Mouse (Mus musculus): ENCODE results near the gene Smug1. TPM values are rescaled to one million over a fixed set of nuclear protein-coding genes. Genes with fewer than 3 reads are reported as not detected.

Gene Smug1
- polyA plus RNA-seq, 1 experiment from 2014 or later, result 12.2 TPM

DNA sequence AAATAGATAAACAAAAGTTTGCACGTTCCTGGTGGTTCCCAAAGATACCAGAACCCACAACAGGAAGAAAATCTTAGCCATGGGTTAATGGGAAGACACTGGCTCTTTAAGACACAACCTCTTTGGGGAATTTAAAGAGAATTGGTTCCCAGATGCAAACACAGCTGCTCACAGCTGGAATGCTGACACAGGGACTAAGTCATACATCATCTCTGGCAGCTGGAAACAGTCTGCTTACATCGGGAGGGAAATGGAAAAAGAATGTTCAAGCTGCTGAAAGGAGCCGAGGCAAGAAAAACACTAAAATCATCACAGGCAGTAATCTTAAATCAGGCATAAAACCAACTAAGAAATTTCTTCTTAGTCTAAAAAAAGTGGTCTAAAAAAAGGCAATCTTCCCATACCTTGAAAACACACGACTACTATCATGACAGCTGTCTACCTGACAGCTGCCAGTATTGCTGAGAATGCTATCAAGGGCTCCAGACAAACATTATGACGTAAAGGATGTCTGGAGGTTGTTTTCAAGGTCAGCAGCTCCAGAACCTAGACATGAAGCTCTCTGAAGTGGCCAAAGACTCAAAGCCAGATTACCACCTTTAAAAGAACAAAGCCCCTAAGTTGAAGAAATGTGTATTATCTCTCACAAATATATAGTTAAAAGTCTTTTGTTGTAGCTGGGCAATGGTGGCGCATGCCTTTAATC lies 35.3 kb upstream of the Smug1 start:
- Histone ChIP-seq H3K36me3 (ENCODE audit: insufficient read depth, low read length) (peaks cover 18% of the 10 kb centered on the region; the same call in 1 of the 2 replicates), H3K9me3 (ENCODE audit: low read length) (no peaks in the 10 kb centered on the region), H3K4me3 (ENCODE audit: low read depth, low read length) (no peak overlapping the region), H3K27me3 (replicated peaks; ENCODE audit: insufficient read depth, low read length) (no peaks in the 10 kb centered on the region), H3K27ac (ENCODE audit: low read length) (peak overlapping the region; percentile 74), H3K9ac (replicated peaks; ENCODE audit: low read depth) (no peak overlapping the region), H3K4me2 (replicated peaks; ENCODE audit: low read depth, low read length) (no peak overlapping the region), H3K4me1 (ENCODE audit: insufficient read depth, low read depth, low read length) (no peaks in the 10 kb centered on the region)
- WGBS, result 47% methylated on average over 6 of the region's 6 CpGs
- DNase-seq (ENCODE audit: low spot score) (peak; percentile 92), ATAC-seq (peak; percentile 89)
- TF ChIP-seq CTCF (IDR thresholded peaks at IDR 0.05) (no peak), EP300 (IDR thresholded peaks at IDR 0.05) (peak; percentile 83)

DNA sequence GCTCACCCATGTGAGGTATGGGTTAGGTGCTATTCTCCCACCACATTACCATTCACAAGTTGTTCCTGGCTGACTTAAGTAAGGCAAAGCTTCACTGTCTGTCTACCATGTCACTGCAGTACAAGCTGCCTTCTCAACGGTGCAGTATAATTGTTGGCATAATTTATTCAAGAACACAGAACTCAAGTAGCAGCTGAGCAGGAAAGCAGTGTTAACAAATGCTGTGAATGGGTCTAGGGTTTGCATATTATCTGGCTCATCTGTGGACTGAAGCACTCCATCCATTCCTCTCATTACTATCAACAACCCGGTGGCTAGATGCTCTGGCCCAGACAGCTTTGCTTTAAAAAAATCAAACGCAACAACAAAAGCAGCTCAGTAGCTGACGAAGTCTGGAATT lies 30.9 kb upstream of the Smug1 start:
- WGBS, result 85% methylated on average over 4 of the region's 4 CpGs
- ATAC-seq, result no peak
- no peak overlapping the region for H3K4me3 ChIP-seq (ENCODE audit: low read depth, low read length)
- TF ChIP-seq EP300 (IDR thresholded peaks at IDR 0.05) (no peak), CTCF (IDR thresholded peaks at IDR 0.05) (no peak)
- no peak overlapping the region for H3K4me2 ChIP-seq (replicated peaks; ENCODE audit: low read depth, low read length)
- no peaks in the 10 kb centered on the region for H3K27me3 ChIP-seq (replicated peaks; ENCODE audit: insufficient read depth, low read length)
- no peak overlapping the region for H3K27ac ChIP-seq (ENCODE audit: low read length)
- no peak overlapping the region for H3K9ac ChIP-seq (replicated peaks; ENCODE audit: low read depth)
- no peaks in the 10 kb centered on the region for H3K9me3 ChIP-seq (ENCODE audit: low read length)
- no peak for DNase-seq (ENCODE audit: low spot score)
- no peaks in the 10 kb centered on the region for H3K4me1 ChIP-seq (ENCODE audit: insufficient read depth, low read depth, low read length)
- peaks cover 24% of the 10 kb centered on the region; the same call in 1 of the 2 replicates for H3K36me3 ChIP-seq (ENCODE audit: insufficient read depth, low read length)

DNA sequence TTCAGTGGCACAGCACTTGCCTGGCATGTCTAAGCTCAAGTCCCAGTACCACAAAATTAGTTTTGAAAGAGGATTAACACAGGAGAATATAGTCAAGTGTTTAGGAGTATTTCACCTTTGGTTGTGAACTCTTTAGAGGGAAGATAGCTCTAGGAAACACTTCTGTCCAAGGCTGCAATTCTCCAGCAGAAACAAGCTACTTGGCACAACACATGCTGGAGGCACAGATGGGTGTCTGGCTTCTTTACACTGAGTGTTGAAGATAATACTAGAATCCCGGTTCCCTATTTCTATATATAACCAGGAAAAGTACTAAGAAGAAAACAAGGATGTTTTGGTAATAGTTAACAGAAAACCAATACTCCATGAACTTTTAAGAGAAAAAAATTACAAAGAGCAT lies 29.9 kb upstream of the Smug1 start:
- no peak overlapping the region for H3K9ac ChIP-seq (replicated peaks; ENCODE audit: low read depth)
- no peaks in the 10 kb centered on the region for H3K4me1 ChIP-seq (ENCODE audit: insufficient read depth, low read depth, low read length)
- peaks cover 24% of the 10 kb centered on the region; the same call in 1 of the 2 replicates for H3K36me3 ChIP-seq (ENCODE audit: insufficient read depth, low read length)
- no peak overlapping the region for H3K4me2 ChIP-seq (replicated peaks; ENCODE audit: low read depth, low read length)
- no peak for DNase-seq (ENCODE audit: low spot score)
- no peak overlapping the region for H3K27ac ChIP-seq (ENCODE audit: low read length)
- WGBS, result 75% methylated on average over 1 of the region's 1 CpGs
- H3K4me3 ChIP-seq (ENCODE audit: low read depth, low read length), result no peak overlapping the region
- ATAC-seq, result no peak
- no peaks in the 10 kb centered on the region for H3K27me3 ChIP-seq (replicated peaks; ENCODE audit: insufficient read depth, low read length)
- TF ChIP-seq CTCF (IDR thresholded peaks at IDR 0.05) (no peak), EP300 (IDR thresholded peaks at IDR 0.05) (no peak)
- no peaks in the 10 kb centered on the region for H3K9me3 ChIP-seq (ENCODE audit: low read length)

DNA sequence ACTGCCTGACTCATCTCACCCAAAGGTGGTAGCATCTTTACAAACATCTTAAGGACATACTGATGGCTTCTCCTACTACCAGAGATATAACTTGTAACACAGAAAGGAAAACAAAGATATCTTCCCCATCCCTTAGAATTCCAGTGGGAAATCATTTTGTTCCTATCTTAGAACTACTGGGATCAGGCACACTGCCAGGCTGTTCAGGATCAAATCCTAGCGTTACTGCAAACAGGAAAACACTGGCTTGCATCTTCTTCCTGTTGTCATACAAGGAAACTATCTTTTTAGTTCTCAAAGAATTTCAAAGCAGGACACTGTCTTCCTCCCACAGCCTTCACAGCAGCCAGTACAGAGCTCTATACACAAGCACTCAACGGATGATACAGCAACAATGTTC lies 26.7 kb upstream of the Smug1 start:
- DNase-seq (ENCODE audit: low spot score) (peak; percentile 36), ATAC-seq (peak; percentile 33; the same call in 1 of the 2 replicates)
- peaks cover 14% of the 10 kb centered on the region; the same call in 1 of the 2 replicates for H3K36me3 ChIP-seq (ENCODE audit: insufficient read depth, low read length)
- no peak overlapping the region for H3K4me2 ChIP-seq (replicated peaks; ENCODE audit: low read depth, low read length)
- no peaks in the 10 kb centered on the region for H3K27me3 ChIP-seq (replicated peaks; ENCODE audit: insufficient read depth, low read length)
- no peaks in the 10 kb centered on the region for H3K9me3 ChIP-seq (ENCODE audit: low read length)
- TF ChIP-seq EP300 (IDR thresholded peaks at IDR 0.05) (no peak), CTCF (IDR thresholded peaks at IDR 0.05) (no peak)
- no peak overlapping the region for H3K9ac ChIP-seq (replicated peaks; ENCODE audit: low read depth)
- WGBS, result 53% methylated on average over 2 of the region's 2 CpGs
- H3K27ac ChIP-seq (ENCODE audit: low read length), result 0 out of 2 replicates have a peak overlapping the region, but pooled peaks have one; percentile 2
- no peak overlapping the region for H3K4me3 ChIP-seq (ENCODE audit: low read depth, low read length)
- no peaks in the 10 kb centered on the region for H3K4me1 ChIP-seq (ENCODE audit: insufficient read depth, low read depth, low read length)

DNA sequence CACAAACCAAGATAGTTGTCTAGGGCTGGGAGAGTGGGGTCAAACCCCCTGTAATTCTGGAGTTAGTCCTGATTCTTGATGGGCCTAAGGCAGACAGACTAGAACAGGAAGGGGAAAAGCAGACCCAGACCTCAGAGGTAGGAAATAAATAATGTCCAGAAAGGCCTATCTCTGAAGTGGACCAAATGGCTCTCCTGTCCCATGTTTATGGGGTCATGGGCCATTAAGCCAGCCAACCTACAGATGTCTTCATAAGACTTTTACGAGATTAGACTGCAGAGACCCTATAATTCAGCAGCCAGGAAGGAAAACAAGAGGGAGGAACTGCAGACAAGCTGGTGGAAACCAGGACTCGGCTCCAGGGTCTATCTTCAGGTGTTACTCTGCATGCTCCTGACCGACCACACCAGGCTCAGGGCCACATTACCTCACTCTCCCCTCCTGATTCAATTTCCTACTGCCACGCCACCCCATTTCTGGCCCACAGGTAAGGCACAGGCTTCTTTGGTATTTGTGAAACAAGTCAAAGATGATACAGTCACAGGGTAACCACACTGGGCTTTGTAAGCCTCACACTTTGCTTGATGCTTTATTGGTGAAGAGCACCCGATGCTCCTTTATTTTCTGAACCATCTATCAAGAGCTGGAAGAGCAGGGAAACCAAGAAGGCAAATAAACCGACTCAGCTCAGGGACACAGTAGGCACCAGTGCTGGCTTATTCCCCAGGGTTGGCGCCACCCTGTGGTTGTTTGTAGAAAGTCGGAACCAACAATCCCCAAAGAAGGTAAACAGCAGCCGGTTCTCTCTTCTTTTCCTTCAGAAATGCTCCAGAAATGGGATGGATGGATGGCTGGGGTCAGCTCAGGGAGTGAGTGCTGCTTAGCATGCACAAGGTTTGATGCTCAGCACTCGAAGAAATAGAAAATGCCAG lies 23.9 kb upstream of the Smug1 start:
- 59% methylated on average over 10 of the region's 10 CpGs for WGBS
- Histone ChIP-seq H3K9ac (replicated peaks; ENCODE audit: low read depth) (no peak overlapping the region), H3K4me2 (replicated peaks; ENCODE audit: low read depth, low read length) (no peak overlapping the region), H3K36me3 (ENCODE audit: insufficient read depth, low read length) (no peaks in the 10 kb centered on the region), H3K4me3 (ENCODE audit: low read depth, low read length) (no peak overlapping the region), H3K27ac (ENCODE audit: low read length) (no peak overlapping the region), H3K4me1 (ENCODE audit: insufficient read depth, low read depth, low read length) (no peaks in the 10 kb centered on the region), H3K9me3 (ENCODE audit: low read length) (no peaks in the 10 kb centered on the region), H3K27me3 (replicated peaks; ENCODE audit: insufficient read depth, low read length) (no peaks in the 10 kb centered on the region)
- no peak for ATAC-seq
- peak; percentile 65 for DNase-seq (ENCODE audit: low spot score)
- TF ChIP-seq EP300 (IDR thresholded peaks at IDR 0.05) (no peak), CTCF (IDR thresholded peaks at IDR 0.05) (peak; percentile 79)

- H3K9ac ChIP-seq (replicated peaks; ENCODE audit: low read depth), result no peak overlapping the region
- no peak overlapping the region for H3K4me2 ChIP-seq (replicated peaks; ENCODE audit: low read depth, low read length)
- ATAC-seq, result no peak
- no peaks in the 10 kb centered on the region for H3K4me1 ChIP-seq (ENCODE audit: insufficient read depth, low read depth, low read length)
- H3K27me3 ChIP-seq (replicated peaks; ENCODE audit: insufficient read depth, low read length), result no peaks in the 10 kb centered on the region
- WGBS, result 84% methylated on average over 7 of the region's 7 CpGs
- no peaks in the 10 kb centered on the region for H3K36me3 ChIP-seq (ENCODE audit: insufficient read depth, low read length)
- DNase-seq (ENCODE audit: low spot score), result no peak
- no peak overlapping the region for H3K27ac ChIP-seq (ENCODE audit: low read length)
- H3K9me3 ChIP-seq (ENCODE audit: low read length), result no peaks in the 10 kb centered on the region
- TF ChIP-seq EP300 (IDR thresholded peaks at IDR 0.05), result no peak
- no peak for TF ChIP-seq CTCF (IDR thresholded peaks at IDR 0.05)
- H3K4me3 ChIP-seq (ENCODE audit: low read depth, low read length), result no peak overlapping the region
Measured at GRCm38 (mm10) chr15:103190083-103190482, 23.2 kb upstream of the Smug1 start.

All from lung, postnatal 0 days (tissue).